Mouse (Mus musculus) gastrocnemius, postnatal 10 days (tissue): ENCODE results near the gene Grid2. TPM values are rescaled to one million over a fixed set of nuclear protein-coding genes. Genes with fewer than 3 reads are reported as not detected.

Source experiments
- DNase-seq: peaks from one replicate; pipeline ENCODE4 v3.0.0; 2021; ENCODE audit warnings: mixed read lengths
- total RNA-seq, 2 experiments: library from RNA; stranded (reverse); gene quantifications; 2 replicates each; pipeline ENCODE4 v1.2.3; 2021

Gene Grid2
- total RNA-seq, 2 experiments from 2014 or later: 0.43 to 0.61 TPM

DNA sequence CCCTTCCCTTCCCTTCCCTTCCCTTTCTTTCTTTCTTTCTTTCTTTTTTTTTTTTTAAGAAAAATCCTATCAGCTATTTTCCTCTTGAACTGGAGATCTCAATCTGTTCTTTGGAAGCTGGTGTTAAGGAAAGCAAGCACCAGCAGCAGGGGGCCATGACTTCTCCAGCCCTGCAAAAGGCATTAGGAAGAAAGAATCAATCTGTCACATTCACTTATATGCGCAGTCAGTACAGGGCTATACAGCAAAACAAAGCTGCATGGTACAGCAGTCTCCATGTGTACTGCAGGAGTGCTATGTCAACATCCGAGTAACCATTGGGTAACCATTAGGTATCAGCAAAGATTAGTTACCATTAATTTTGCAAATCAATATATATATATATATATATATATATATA lies 809.0 kb downstream of the Grid2 start:
- DNase-seq: no peak

DNA sequence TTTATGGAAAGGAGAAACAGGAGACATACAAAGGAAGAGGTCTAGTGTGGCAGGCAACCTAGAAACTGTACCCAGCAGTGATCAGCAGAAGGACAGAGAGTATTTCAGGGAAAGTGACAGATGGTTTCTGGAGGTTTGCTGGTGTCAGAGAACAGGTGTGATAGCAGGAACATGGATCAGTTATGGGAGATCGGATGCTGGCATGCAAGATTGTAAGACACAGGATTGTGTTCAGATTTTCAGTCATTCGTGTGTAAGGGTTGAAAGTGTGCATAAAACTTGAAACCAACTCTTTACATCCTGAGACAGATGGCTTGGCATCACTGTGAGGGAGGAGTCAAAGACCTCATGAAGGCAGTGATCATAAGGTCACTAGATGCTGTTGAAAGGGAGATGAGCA lies 817.7 kb downstream of the Grid2 start:
- no peak for DNase-seq

- no peak for DNase-seq
Observed at GRCm38 (mm10) chr6:64077911-64078310, 822.2 kb downstream of the Grid2 start.

DNA sequence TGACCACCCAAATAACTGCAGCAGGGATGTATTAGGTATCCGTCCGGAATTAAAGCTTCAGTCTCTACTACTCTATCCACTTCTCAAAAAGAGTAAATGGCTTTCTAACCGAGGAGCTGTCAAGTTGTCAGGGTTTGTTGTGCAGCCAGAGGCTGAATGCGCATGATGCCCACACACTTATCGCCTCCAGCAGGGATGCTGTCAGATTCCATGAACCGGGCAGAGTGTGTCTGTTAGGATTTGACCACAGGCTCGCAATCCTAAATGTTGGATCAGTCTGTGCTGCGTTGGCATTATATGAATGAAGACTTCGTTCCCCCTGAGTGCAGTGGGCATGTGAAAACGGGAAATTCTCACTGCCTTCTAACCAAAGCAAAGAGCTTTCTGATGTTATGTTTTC lies 843.0 kb downstream of the Grid2 start:
- no peak for DNase-seq

DNA sequence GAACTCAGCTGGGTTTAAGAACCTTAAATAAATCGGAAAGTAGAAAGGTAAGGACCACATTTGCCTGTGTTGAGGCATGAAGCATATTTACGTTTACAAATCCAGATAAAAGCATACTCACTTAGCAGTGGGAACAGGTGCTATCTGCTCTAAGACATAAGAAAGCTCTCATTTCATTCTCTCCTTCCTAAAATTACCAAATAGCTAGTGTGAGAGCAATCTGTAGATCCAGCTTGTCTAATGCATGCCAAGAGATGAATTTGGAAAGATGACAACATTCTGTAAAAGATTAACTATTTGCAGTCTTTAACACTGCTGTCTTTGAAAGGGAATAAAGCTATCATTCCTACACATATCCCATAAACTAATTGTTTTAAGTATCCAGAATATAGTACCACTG lies 858.9 kb downstream of the Grid2 start:
- DNase-seq: no peak

DNA sequence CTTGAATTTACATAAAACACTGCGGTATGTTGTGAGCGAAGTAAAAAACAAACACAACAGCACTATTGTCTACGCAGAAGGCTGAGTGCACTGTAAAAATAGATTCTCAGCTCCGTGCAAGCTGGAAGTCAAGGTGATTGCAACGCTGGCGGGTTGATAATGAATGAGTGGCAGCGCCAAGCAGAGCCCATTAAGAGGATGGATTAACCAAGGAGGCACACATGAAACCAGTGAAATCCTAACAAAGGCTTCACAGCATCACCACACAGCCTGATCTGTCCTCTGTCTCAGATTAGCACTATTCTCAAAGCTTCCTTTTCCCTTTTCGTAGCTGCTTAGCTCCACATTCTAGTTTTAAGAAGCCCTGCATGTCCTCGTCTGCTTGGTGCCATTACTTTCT lies 880.6 kb downstream of the Grid2 start:
- DNase-seq: no peak

DNA sequence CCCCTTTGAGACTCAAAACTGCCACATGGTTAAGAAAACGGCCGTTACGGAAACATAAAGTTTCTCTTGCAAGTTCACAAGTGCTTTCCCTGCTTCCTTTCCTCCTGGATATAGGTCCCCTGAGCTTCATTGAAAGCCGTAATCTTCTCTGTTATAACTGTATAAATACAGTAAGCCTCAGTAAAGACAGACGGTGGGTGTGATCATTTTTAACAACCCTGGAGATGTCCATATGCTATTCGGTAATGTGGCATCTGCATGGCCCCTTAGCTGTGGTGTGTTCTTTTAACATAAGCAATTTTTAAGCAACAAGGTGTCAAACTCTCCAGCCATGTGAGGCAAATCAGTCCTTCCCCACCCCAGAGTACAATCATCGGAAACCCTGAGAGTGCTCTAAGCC lies 892.9 kb downstream of the Grid2 start:
- no peak for DNase-seq

GRCm38 (mm10) chr6:64174995-64175612 lies 919.4 kb downstream of the Grid2 start:
- no peak for DNase-seq

GRCm38 (mm10) chr6:64193646-64194045 lies 938.0 kb downstream of the Grid2 start:
- DNase-seq: no peak

DNA sequence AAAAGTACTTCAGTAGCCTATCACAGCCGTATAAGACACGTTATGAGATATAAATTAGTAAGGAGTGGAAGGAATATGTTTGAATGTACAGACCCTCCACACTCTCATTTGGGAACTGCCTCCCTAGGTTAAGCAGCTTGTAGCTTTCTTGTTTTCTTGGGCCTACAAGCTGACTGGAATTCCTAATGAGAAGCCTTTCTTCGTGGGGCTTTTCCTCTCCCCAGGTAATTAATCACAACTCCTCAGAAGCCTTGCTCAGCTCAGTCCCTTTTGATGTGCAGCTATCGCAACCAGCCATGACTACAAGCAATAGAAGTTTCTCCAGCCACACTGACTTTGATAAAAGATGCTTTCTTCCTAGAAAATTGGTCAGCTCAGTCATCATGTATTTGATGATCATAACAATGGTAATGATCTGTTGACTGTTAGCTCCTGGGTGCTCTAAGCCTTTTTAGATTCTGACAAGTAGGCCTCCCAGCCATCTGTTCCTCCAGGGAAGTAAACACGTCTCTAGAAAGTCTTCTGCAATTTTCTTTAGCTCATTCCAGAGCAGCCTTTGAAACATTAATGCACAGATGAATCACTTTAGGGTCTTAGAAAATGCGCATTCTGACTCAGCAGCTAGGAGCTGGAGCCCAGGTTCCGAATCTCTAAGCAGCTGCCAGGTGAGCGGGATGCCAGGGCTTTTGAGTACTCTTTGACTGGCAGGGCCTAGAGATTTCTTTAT lies 946.9 kb downstream of the Grid2 start:
- no peak for DNase-seq

GRCm38 (mm10) chr6:64236351-64236750 lies 980.7 kb downstream of the Grid2 start:
- DNase-seq: peak; percentile 27

GRCm38 (mm10) chr6:64240526-64240925 lies 984.9 kb downstream of the Grid2 start:
- DNase-seq: no peak

DNA sequence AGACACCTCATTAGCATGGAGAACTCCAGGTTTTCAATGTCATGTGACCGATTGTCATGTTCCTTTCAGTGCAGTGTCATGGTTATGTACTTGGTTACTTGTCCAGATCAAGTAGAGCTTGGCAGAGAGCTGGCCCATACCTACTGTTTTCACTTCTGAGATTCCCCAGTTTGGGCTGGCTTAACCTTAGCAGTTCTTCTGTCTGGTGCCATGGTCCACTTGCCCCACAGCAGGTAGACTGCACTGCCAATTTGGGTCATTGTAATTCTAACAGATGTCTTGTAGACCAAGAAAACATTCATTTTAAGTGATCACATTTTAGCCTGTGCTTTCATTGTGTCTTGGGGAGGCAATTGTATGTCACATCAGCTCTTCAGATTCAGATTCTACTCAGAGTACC lies 990.3 kb downstream of the Grid2 start:
- no peak for DNase-seq

GRCm38 (mm10) chr6:64251041-64251440 lies 995.4 kb downstream of the Grid2 start:
- DNase-seq: no peak

DNA sequence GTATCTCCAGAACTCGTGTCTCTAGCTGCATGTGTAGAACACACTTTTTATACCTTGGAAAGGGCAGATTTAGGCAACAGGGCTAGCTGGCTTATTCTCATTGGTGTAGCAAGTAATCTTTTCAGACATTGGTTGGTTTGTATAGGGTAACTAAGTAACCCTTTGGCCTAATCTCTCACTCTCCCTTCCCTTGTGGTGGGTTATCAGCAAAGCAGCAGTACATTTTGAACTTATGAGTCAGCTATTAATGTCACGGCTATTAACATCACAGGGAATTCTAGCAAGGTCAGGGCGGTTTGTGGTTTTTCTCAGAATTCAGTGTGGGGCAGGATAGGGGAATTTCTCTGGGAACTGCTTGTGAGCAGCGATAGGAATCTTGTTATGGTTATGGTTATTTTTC lies 1007.8 kb downstream of the Grid2 start:
- DNase-seq: no peak

DNA sequence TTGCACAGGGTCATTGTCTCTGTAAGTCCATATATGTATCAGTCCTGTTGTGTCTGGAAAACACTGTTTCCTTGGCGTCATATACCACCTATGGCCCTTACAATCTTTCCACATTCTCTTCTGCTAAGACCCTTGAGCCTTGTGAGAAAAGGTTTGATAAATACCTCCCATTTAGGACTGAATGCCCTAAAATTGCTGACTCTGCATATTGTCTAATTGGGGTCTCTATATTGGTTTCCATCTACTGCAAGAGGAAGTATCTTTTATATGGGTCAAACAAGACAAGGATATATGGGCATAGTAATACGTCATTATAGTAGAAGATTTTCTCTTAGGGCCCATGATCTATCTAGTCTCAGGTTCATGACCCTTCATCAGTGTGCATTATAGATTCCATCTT lies 1008.5 kb downstream of the Grid2 start:
- no peak for DNase-seq

DNA sequence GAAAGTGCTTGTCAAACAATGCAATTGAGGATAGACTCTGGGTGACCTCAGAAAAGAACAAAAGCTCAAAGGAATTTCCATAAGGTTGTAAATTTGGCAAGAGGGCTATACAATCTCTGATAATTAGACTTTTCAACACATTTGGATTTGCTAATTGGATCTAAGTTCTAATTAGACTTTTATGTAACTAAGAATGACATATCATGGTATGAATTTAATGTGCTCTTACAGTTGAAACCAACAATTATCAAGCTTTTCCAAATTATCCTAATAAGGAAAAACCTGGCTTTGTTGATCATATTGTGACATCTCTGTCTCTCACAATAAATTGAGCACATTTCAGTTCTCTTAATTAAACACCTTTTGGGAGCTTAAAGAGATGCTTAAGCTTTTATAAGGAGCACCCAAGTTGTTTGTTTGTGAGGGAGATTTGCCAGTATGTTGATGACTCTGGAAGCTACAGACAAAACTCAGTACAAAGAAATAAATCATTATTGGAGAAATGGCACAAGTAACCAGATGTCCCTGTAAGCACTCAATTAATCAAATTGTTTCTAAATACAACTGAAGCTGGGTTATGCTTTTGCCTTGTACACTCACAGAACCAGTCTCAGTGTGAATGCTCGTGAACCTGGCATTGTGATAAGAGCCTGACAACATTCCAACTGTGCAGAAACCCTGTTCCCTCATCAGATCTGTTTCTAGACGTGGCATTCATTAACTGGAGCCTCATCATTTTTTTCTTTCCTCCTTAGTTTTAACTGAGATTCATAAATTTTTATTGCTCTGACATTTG lies 1018.8 kb downstream of the Grid2 start:
- DNase-seq: no peak

- DNase-seq: no peak
Observed at GRCm38 (mm10) chr6:64279927-64280326, 1024.3 kb downstream of the Grid2 start.

DNA sequence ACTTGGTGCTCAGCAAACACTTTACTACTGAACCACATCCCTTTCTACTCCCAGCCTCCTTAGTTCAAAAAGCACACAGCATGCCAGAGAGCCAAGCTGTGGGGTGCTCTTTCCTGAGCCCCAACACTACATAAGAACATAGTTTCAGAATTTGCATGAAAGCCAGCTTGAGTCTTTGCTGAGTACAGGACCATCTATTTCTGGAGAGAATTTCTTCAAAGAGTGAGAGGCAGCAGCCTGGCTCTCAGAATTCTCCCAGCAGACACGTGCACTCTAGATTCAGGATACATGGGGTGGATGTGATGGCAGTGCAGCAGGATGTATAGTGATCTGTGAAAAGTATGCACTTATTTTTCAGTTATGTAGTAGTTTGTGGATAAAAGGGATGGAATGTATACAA lies 1038.1 kb downstream of the Grid2 start:
- DNase-seq: no peak

DNA sequence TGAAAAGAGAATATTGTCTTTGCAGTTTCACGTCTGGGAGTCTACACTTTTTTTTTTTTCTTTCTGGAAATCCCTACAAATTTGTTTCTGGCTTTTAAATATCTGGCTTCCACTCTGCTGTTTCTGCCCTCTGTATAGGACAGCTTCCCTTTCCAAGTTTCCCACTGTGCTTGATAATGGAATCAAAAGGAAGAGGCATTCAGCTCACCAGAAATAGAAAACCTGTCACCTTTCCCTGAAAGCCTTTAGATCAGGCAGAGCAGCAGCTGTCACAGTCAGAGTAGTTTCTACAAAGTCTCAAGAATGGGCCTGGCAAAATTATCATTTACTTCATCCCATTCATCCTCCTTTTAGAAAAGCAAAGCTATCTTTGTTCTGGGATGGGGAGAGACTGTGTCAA lies 1042.0 kb downstream of the Grid2 start:
- DNase-seq: no peak

GRCm38 (mm10) chr6:64304709-64305476 lies 1049.2 kb downstream of the Grid2 start:
- no peak for DNase-seq

DNA sequence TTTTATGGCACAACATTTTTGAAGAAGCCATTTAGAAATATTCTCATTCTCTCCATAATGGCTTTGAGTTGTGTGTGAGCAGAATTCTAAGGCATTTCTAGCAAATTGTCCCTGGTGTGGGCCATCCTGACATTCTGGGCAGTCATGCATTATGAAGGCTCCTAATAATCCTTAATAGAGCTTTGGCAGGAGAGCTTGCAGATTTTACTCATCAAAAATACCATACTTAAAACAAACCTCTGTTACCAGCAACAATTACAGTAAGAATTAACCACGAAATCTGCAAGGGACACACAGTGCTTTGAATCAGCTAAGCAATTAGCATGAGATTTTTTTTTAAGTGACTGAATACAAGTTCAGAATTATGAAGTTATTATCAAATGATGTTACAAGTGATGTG lies 1053.0 kb downstream of the Grid2 start:
- DNase-seq: no peak

DNA sequence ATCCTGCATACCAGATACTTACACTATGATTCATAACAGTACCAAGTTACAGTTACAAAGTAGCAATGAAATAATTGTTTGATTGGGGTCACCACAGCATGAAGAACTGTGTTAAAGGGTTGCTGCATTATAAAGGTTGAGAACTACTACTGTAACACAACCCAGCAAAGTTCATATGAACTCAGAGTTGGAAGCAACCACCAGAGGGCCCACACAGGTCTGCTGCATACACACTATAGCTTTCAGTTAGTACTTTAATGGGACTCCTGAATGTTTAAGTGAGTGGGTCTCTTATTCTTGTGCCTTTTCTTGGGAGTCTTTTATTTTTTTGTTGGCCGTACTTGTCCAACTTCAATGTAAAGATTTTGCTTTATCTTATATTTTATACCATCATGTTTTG lies 1057.5 kb downstream of the Grid2 start:
- no peak for DNase-seq
